Mouse (Mus musculus): ENCODE results near the gene Grip1. TPM values are rescaled to one million over a fixed set of nuclear protein-coding genes. Genes with fewer than 3 reads are reported as not detected.
"Not testable (repeated sequence)": the region's sequence is repeated elsewhere in the genome, so short reads cannot be mapped to it uniquely, and the experiment has no call there.

Grip1 gene
- polyA plus RNA-seq, 1 experiment: 0.22 TPM

GRCm38 (mm10) chr10:120095136-120095535 is 641.5 kb downstream of the Grip1 start:
- WGBS: 86% methylated on average over 9 of the region's 9 CpGs
- DNase-seq (ENCODE audit: low read depth, low spot score): no peak

- DNase-seq (ENCODE audit: low read depth, low spot score): no peak
- WGBS: 96% methylated on average over 5 of the region's 5 CpGs
Measured at GRCm38 (mm10) chr10:120095716-120096115, 642.1 kb downstream of the Grip1 start.

- WGBS: 73% methylated on average over 5 of the region's 5 CpGs
- DNase-seq (ENCODE audit: low read depth, low spot score): no peak
Measured at GRCm38 (mm10) chr10:120097564-120097963, 643.9 kb downstream of the Grip1 start.

GRCm38 (mm10) chr10:120100806-120101205 is 647.2 kb downstream of the Grip1 start:
- DNase-seq (ENCODE audit: low read depth, low spot score): no peak
- WGBS: 96% methylated on average over 1 of the region's 1 CpGs

- no peak for DNase-seq (ENCODE audit: low read depth, low spot score)
- WGBS: 69% methylated on average over 3 of the region's 3 CpGs
Measured at GRCm38 (mm10) chr10:120111691-120112319, 658.2 kb downstream of the Grip1 start.

GRCm38 (mm10) chr10:120112507-120113396 is 659.1 kb downstream of the Grip1 start, which contains the start of gene Helb:
Gene Helb, minus strand, starts transcription at chr10:120112987.
- WGBS: under 1% methylated on average over 55 of the region's 55 CpGs
- DNase-seq (ENCODE audit: low read depth, low spot score): peak; percentile 91

GRCm38 (mm10) chr10:120113482-120113881 is 659.9 kb downstream of the Grip1 start:
- not testable (repeated sequence) for DNase-seq (ENCODE audit: low read depth, low spot score)
- whole genome bisulfite sequencing: 57% methylated on average over 9 of the region's 9 CpGs

- DNase-seq (ENCODE audit: low read depth, low spot score): no peak
- WGBS: 85% methylated on average over 6 of the region's 6 CpGs
Measured at GRCm38 (mm10) chr10:120113980-120114379, 660.4 kb downstream of the Grip1 start.

GRCm38 (mm10) chr10:120114493-120114892 is 660.9 kb downstream of the Grip1 start:
- no peak for DNase-seq (ENCODE audit: low read depth, low spot score)
- WGBS: 70% methylated on average over 7 of the region's 7 CpGs

GRCm38 (mm10) chr10:120115249-120115648 is 661.6 kb downstream of the Grip1 start:
- no peak for DNase-seq (ENCODE audit: low read depth, low spot score)
- 92% methylated on average over 1 of the region's 1 CpGs for WGBS

GRCm38 (mm10) chr10:120123721-120124120 is 670.1 kb downstream of the Grip1 start:
- 83% methylated on average over 3 of the region's 3 CpGs for WGBS
- no peak for DNase-seq (ENCODE audit: low read depth, low spot score)

- WGBS: 48% methylated on average over 7 of the region's 7 CpGs
- peak; percentile 35 for DNase-seq (ENCODE audit: low read depth, low spot score)
Measured at GRCm38 (mm10) chr10:120124801-120125464, 671.3 kb downstream of the Grip1 start.

GRCm38 (mm10) chr10:120125465-120125857 is 671.8 kb downstream of the Grip1 start:
- WGBS: 76% methylated on average over 10 of the region's 10 CpGs
- DNase-seq (ENCODE audit: low read depth, low spot score): no peak

- 20% methylated on average over 13 of the region's 13 CpGs for WGBS
- DNase-seq (ENCODE audit: low read depth, low spot score): no peak
Measured at GRCm38 (mm10) chr10:120128601-120129277, 675.1 kb downstream of the Grip1 start.

- WGBS: 73% methylated on average over 16 of the region's 16 CpGs
- no peak for DNase-seq (ENCODE audit: low read depth, low spot score)
Measured at GRCm38 (mm10) chr10:120130621-120131020, 677.0 kb downstream of the Grip1 start.

- 53% methylated on average over 11 of the region's 11 CpGs for WGBS
- DNase-seq (ENCODE audit: low read depth, low spot score): no peak
Measured at GRCm38 (mm10) chr10:120133697-120134096, 680.1 kb downstream of the Grip1 start.

- 36% methylated on average over 12 of the region's 12 CpGs for WGBS
- peak; percentile 64 for DNase-seq (ENCODE audit: low read depth, low spot score)
Measured at GRCm38 (mm10) chr10:120136020-120136562, 682.5 kb downstream of the Grip1 start.
